Mouse (Mus musculus) embryo, embryonic 10.5 days (tissue): ENCODE results near the gene Sema6b.
"Not testable (repeated sequence)": the region's sequence is repeated elsewhere in the genome, so short reads cannot be mapped to it uniquely, and the experiment has no call there.

ENCODE experiments used
- DNase-seq: peaks from one replicate; pipeline ENCODE4 v3.0.0-alpha.2; 2015; ENCODE audit warnings: low spot score

The Sema6b gene

GRCm38 (mm10) chr17:56080781-56081585 is 59.2 kb downstream of the Sema6b start:
- peak; percentile 94 for DNase-seq

GRCm38 (mm10) chr17:56079921-56080320 is 60.2 kb downstream of the Sema6b start:
- no peak for DNase-seq

GRCm38 (mm10) chr17:56078880-56079795 is 61.0 kb downstream of the Sema6b start, which contains the start of gene Hdgfl2:
Hdgfl2 (plus strand) TSS chr17:56079634.
- peak; percentile 100 for DNase-seq

DNA sequence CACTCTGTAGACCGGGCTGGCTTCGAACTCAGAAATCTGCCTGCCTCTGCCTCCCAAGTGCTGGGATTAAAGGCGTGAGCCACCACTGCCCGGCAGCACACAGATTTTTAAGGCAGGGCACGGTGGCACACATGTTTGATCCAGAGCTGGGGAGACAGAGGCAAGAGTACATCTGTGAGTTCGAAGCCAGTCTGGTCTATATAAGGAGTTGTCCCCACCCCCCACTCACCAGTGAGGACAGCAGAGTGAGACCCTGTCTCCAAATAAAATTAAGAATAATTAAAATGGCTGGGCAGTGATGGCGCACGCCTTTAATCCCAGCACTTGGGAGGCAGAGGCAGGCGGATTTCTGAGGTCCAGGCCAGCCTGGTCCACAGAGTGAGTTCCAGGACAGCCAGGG is 61.8 kb downstream of the Sema6b start:
- DNase-seq, result not testable (repeated sequence)

DNA sequence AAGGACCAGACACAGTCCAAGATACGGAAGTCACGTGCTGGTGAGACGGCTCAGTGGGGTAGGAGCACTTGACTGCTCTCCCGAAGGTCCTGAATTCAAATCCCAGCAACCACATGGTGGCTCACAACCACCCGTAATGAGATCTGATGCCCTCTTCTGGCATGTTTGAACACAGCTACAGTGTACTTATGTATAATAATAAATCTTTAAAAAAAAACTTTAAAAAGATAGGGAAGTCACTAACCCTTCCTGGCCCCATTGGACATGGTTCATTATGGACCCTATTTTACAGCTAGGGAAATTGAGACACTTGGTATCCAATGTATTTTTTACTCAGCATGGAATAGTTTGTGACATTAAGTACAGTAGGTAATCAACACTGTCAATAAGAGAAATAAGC is 62.6 kb downstream of the Sema6b start:
- DNase-seq, result no peak

DNA sequence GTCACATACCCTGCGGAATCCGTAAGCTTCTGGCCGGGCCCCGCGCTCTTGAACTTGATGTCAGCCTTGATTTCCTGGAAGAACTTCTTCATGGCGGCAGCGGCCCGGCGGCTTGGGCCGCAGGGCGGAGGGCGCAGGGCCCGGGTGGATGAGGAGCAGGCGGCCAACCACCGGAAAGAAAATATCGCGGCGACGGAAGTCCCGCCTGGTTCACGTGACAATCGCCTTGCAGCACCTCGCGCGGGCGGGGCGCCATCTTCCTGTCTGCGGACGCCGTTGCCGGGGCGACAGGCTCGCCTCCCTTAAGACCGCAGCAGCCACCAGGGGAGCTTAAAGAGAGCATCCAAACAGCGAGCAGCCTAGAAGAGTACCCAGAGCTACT is 65.3 kb downstream of the Sema6b start, which contains the start of gene Ubxn6:
Ubxn6 (minus strand) TSS at position 202 of the 382 bp plus-strand sequence.
- DNase-seq, result peak; percentile 98

GRCm38 (mm10) chr17:56074097-56074826 is 65.9 kb downstream of the Sema6b start:
- DNase-seq, result peak; percentile 93
